In genomic region chr13:9763828-9764645, GRCm38 (mm10) we compare ENCODE assay signal across 8 mouse cellular contexts. TPM values are rescaled to one million over a fixed set of nuclear protein-coding genes. Genes with fewer than 3 reads are reported as not detected.
DNase-seq lines count a peak whose midpoint lies in the region; ATAC-seq lines count a peak whose summit lies in the region.

No protein-coding gene starts in this region.

- no peaks in the 10 kb centered on the region for H3K9me3 ChIP-seq in hindbrain, embryonic 15.5 days
- H3K9me3 ChIP-seq in megakaryocyte, embryonic 14.5 days: no peaks in the 10 kb centered on the region

- peak overlapping the region; percentile 77 for H3K4me2 ChIP-seq in hindbrain, embryonic 15.5 days

- H3K4me1 ChIP-seq in hindbrain, embryonic 15.5 days (replicated peaks): peaks cover 44% of the 10 kb centered on the region
- H3K4me1 ChIP-seq in megakaryocyte, embryonic 14.5 days: peaks cover 60% of the 10 kb centered on the region

- H3K27me3 ChIP-seq in hindbrain, embryonic 15.5 days: no peaks in the 10 kb centered on the region
- peaks cover 2% of the 10 kb centered on the region for H3K27me3 ChIP-seq in megakaryocyte, embryonic 14.5 days (replicated peaks)

- peak overlapping the region; percentile 98 for H3K4me3 ChIP-seq in hindbrain, embryonic 15.5 days
- peak overlapping the region; percentile 97 for H3K4me3 ChIP-seq in megakaryocyte, embryonic 14.5 days (replicated peaks)

- intact Hi-C loops in left cerebral cortex, postnatal 10 days (cut with DNase I): no loop called here

- ATAC-seq in hindbrain, embryonic 15.5 days (ENCODE audit: low FRiP score, low read depth): peak; percentile 78

- DNase-seq in R1 (ENCODE audit: low read depth, low spot score): peak; percentile 60
- peak; percentile 67 to 81 for DNase-seq in cerebellum, postnatal 14 days
- peak; percentile 54 to 60 for DNase-seq in frontal cortex, postnatal 36 days (ENCODE audit: low spot score in 2 of 2)
- DNase-seq in left cerebral cortex, postnatal 10 days (ENCODE audit: extremely low spot score in 1 of 2, low spot score in 2 of 2): peak; percentile 32 to 88
- DNase-seq in right cerebral cortex, postnatal 14 days: peak; percentile 70
- peak; percentile 57 for DNase-seq in urinary bladder, postnatal 25 days (ENCODE audit: low spot score)

- under 1% methylated on average over 60 of the region's 111 CpGs for WGBS in hindbrain, embryonic 15.5 days

- peak overlapping the region; percentile 99 for H3K9ac ChIP-seq in hindbrain, embryonic 15.5 days

- no peaks in the 10 kb centered on the region for H3K36me3 ChIP-seq in hindbrain, embryonic 15.5 days
- no peaks in the 10 kb centered on the region for H3K36me3 ChIP-seq in megakaryocyte, embryonic 14.5 days (replicated peaks; ENCODE audit: low read length)

- H3K27ac ChIP-seq in hindbrain, embryonic 15.5 days (replicated peaks): peak overlapping the region; percentile 99

RNA-seq across cellular contexts. Expression of gene Zmynd11, which starts 1.1 kb away (rescaled TPM):
- polyA plus RNA-seq in hindbrain, embryonic 15.5 days (2015; fragmentation: Nextera tagmentation; extraction: Ambion mirVana): 151 and 152 TPM in 2 replicates
- 100 to 1,000 TPM; 247 to 259 TPM for total RNA-seq in left cerebral cortex, postnatal 10 days (2021)
- polyA plus RNA-seq in megakaryocyte, embryonic 14.5 days (2012; ENCODE audit: insufficient read depth, low replicate concordance): 5.4 and 11.2 TPM in 2 replicates

Comparison
In these comparisons a context has a peak if more than half of its experiments do, and no peak if none do; other contexts are left out.
1. Peak in every context shown above with its lines: DNase-seq, ATAC-seq, H3K4me3 ChIP-seq and H3K27ac ChIP-seq.
2. RNA of gene Zmynd11, which starts 1.1 kb away (polyA plus RNA-seq): 151 to 152 TPM in hindbrain, embryonic 15.5 days; 5.4 to 11.2 TPM in megakaryocyte, embryonic 14.5 days; every median in the first group is over 10 times any median in the second.